ENCODE assay signal across 8 mouse cellular contexts in the genomic region with DNA sequence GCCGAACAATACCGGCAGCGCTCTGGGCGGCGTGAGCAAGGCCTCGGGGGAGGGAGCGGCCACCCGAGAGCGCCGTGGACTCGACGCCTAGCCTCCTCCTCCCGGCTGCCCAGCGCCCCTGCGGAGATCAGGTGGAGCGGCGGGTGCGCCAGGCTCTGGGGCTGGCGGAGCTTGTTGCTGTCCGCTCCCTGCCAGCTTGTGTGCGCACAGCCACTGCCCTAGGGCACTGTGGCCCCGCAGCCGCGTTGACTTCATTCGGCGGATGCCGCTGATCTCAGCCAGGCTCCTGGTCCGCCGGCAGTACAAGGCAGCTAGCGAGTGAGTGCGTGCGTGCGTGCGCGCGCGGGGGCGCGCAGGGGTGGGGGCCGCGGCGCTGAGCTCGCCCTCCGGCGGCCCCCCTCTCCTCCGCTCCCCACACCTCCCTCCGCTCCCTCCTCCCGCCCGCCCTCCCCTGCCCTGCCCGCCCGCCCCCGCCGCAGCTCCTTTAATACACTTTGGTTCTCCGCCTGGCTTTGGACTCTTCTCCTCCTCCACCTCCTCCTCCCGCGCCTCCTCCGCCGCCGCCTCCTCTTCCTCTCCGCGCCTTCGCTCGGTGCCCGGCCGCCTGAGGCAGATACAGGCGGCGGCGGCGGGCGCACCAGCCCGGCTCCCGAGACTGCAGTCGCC. TPM values are rescaled to one million over a fixed set of nuclear protein-coding genes. Genes with fewer than 3 reads are reported as not detected.
DNase-seq lines count a peak whose midpoint lies in the region; ATAC-seq and TF ChIP-seq lines count a peak whose summit lies in the region.

A gene (plus strand): TSS at position 545 of the 666 bp plus-strand sequence.

- H3K27ac ChIP-seq in lung, postnatal 0 days (ENCODE audit: low read length) = no peak within 1 kb of the TSS
- H3K27ac ChIP-seq in forebrain, embryonic 14.5 days (ENCODE audit: low read depth, low read length) = peak within 1 kb of the TSS; percentile 99
- peak within 1 kb of the TSS; percentile 96 for H3K27ac ChIP-seq in midbrain, embryonic 15.5 days

- 3% methylated on average over 35 of the region's 73 CpGs for WGBS in lung, postnatal 0 days
- WGBS in forebrain, embryonic 14.5 days = under 1% methylated on average over 30 of the region's 73 CpGs
- under 1% methylated on average over 44 of the region's 73 CpGs for WGBS in midbrain, embryonic 15.5 days

- no peak within 1 kb of the TSS for H3K9ac ChIP-seq in lung, postnatal 0 days (replicated peaks; ENCODE audit: low read depth)
- peak within 1 kb of the TSS; percentile 85 for H3K9ac ChIP-seq in forebrain, embryonic 14.5 days (ENCODE audit: low read length)
- H3K9ac ChIP-seq in midbrain, embryonic 15.5 days = peak within 1 kb of the TSS; percentile 56

- peak within 1 kb of the TSS; percentile 57 for H3K4me2 ChIP-seq in lung, postnatal 0 days (replicated peaks; ENCODE audit: low read depth, low read length)
- peak within 1 kb of the TSS; percentile 73 for H3K4me2 ChIP-seq in forebrain, embryonic 14.5 days (ENCODE audit: low read length)
- peak within 1 kb of the TSS; percentile 57 for H3K4me2 ChIP-seq in midbrain, embryonic 15.5 days

- no peaks in the 10 kb centered on the region for H3K36me3 ChIP-seq in lung, postnatal 0 days (ENCODE audit: insufficient read depth, low read length)
- peaks cover 7% of the 10 kb centered on the region; the same call in 1 of the 2 replicates for H3K36me3 ChIP-seq in forebrain, embryonic 14.5 days (ENCODE audit: control insufficient read depth, insufficient read depth, low read length)
- H3K36me3 ChIP-seq in midbrain, embryonic 15.5 days (replicated peaks) = no peaks in the 10 kb centered on the region

- peaks cover 7% of the 10 kb centered on the region for H3K4me1 ChIP-seq in lung, postnatal 0 days (ENCODE audit: insufficient read depth, low read depth, low read length)
- H3K4me1 ChIP-seq in forebrain, embryonic 14.5 days (ENCODE audit: control insufficient read depth, insufficient read depth, low read length) = no peaks in the 10 kb centered on the region
- peaks cover 14% of the 10 kb centered on the region for H3K4me1 ChIP-seq in midbrain, embryonic 15.5 days

- peaks cover 88% of the 10 kb centered on the region for H3K27me3 ChIP-seq in lung, postnatal 0 days (replicated peaks; ENCODE audit: insufficient read depth, low read length)
- peaks cover 16% of the 10 kb centered on the region; the same call in 1 of the 2 replicates for H3K27me3 ChIP-seq in forebrain, embryonic 14.5 days (replicated peaks; ENCODE audit: control insufficient read depth, insufficient read depth, low read length)
- H3K27me3 ChIP-seq in midbrain, embryonic 15.5 days (replicated peaks) = peaks cover 24% of the 10 kb centered on the region

- H3K4me3 ChIP-seq in lung, postnatal 0 days (ENCODE audit: low read depth, low read length) = peak within 1 kb of the TSS; percentile 35
- H3K4me3 ChIP-seq in forebrain, embryonic 14.5 days (ENCODE audit: low read depth, low read length) = peak within 1 kb of the TSS; percentile 49
- H3K4me3 ChIP-seq in midbrain, embryonic 15.5 days = peak within 1 kb of the TSS; percentile 48

- no peaks in the 10 kb centered on the region for H3K9me3 ChIP-seq in lung, postnatal 0 days (ENCODE audit: low read length)
- H3K9me3 ChIP-seq in forebrain, embryonic 14.5 days (replicated peaks; ENCODE audit: control insufficient read depth, low read length) = no peaks in the 10 kb centered on the region
- H3K9me3 ChIP-seq in midbrain, embryonic 15.5 days = no peaks in the 10 kb centered on the region

- ATAC-seq in lung, postnatal 0 days = peak; percentile 40; the same call in 1 of the 2 replicates
- peak; percentile 74 for ATAC-seq in forebrain, embryonic 14.5 days
- peak; percentile 81 for ATAC-seq in midbrain, embryonic 15.5 days (replicated peaks)

- no peak for DNase-seq in lung, postnatal 0 days (ENCODE audit: low spot score)
- DNase-seq in lung, postnatal 10 days = no peak
- DNase-seq in cerebellum, adult 11 months = peak; percentile 95
- peak; percentile 84 for DNase-seq in forebrain, embryonic 14.5 days (ENCODE audit: low spot score)
- peak in 1 of 2 experiments; percentile 51 for DNase-seq in layer of hippocampus, postnatal 25 days (ENCODE audit: extremely low spot score in 1 of 2, low spot score in 1 of 2)
- no peak for DNase-seq in urinary bladder, adult 18-20 months (ENCODE audit: low spot score in 2 of 2)
- no peak for DNase-seq in gastrocnemius, postnatal 4 days (ENCODE audit: low spot score in 2 of 2)

- no peak for TF ChIP-seq EP300 in lung, postnatal 0 days (IDR thresholded peaks at IDR 0.05)

- TF ChIP-seq CTCF in lung, postnatal 0 days (IDR thresholded peaks at IDR 0.05) = no peak

RNA-seq across cellular contexts. Expression of the gene that starts here (rescaled TPM):
- polyA plus RNA-seq in lung, postnatal 0 days (2015; fragmentation: Nextera tagmentation; extraction: Ambion mirVana) = 0.05 TPM in 1 of 2 replicates, not detected in the other
- polyA plus RNA-seq in forebrain, embryonic 14.5 days (2014; fragmentation: Nextera tagmentation; extraction: Ambion mirVana) = 7.3 and 9.8 TPM in 2 replicates
- 10 to 100 TPM; 14.6 to 18.1 TPM for total RNA-seq in layer of hippocampus, postnatal 25 days (2021)
- polyA plus RNA-seq in midbrain, embryonic 15.5 days (2015; fragmentation: Nextera tagmentation; extraction: Ambion mirVana) = 9.6 and 9.9 TPM in 2 replicates
- under 1 TPM in 1 of 2 experiments, not detected in 1; 0.18 TPM for total RNA-seq in gastrocnemius, postnatal 4 days (2021)

Comparison
In these comparisons a context has a peak if more than half of its experiments do, and no peak if none do; other contexts are left out.
1. RNA of the gene that starts here (total RNA-seq): 14.6 to 18.1 TPM in layer of hippocampus, postnatal 25 days; 0.18 TPM in gastrocnemius, postnatal 4 days; every median in the first group is over 10 times any median in the second.
2. Peak in ATAC-seq, H3K4me3 ChIP-seq and H3K4me2 ChIP-seq in lung, postnatal 0 days; RNA of the gene not detected or under 1 TPM.
3. DNase-seq: peak in cerebellum, adult 11 months (single experiment) and forebrain, embryonic 14.5 days (single experiment); none in lung, postnatal 0 days (single experiment), lung, postnatal 10 days (single experiment), urinary bladder, adult 18-20 months (0 of 2) and gastrocnemius, postnatal 4 days (0 of 2).
4. Peak in every context shown above with its lines, with median percentiles within 50 percentile points of each other: ATAC-seq, H3K4me2 ChIP-seq and H3K4me3 ChIP-seq.